Comparison of ENCODE assay signal across 18 mouse cellular contexts in genomic region chr11:82182401-82182800, GRCm38 (mm10).
"Had no signal": no experiment of that assay in that cellular context is flagged by ENCODE, and none has a peak within 500 bp of the region (broad histone marks: within the 10 kb centered on the region; RNA-seq: fewer than 3 reads in every experiment).

No protein-coding gene starts in this region.

- H3K36me3 ChIP-seq: midbrain, embryonic 10.5 days; midbrain, embryonic 12.5 days; neural tube, embryonic 13.5 days; neural tube, embryonic 15.5 days had no signal

- H3K9me3 ChIP-seq: midbrain, embryonic 10.5 days; midbrain, embryonic 12.5 days; neural tube, embryonic 13.5 days; neural tube, embryonic 15.5 days had no signal

- H3K4me2 ChIP-seq: lung, embryonic 14.5 days; midbrain, embryonic 12.5 days; neural tube, embryonic 13.5 days; neural tube, embryonic 15.5 days had no signal

- ATAC-seq: midbrain, embryonic 16.5 days had no signal

- H3K27ac ChIP-seq: midbrain, embryonic 10.5 days; midbrain, embryonic 12.5 days; neural tube, embryonic 13.5 days; neural tube, embryonic 15.5 days had no signal

- H3K9ac ChIP-seq: lung, embryonic 14.5 days; midbrain, embryonic 12.5 days; neural tube, embryonic 13.5 days; neural tube, embryonic 15.5 days had no signal

- H3K4me1 ChIP-seq: midbrain, embryonic 12.5 days; neural tube, embryonic 13.5 days had no signal

- DNase-seq: lung, embryonic 14.5 days; lung, postnatal 10 days; lung, postnatal 4 days; midbrain, embryonic 14.5 days; retina, postnatal 1 day; right cerebral cortex, adult 18-20 months; right cerebral cortex, postnatal 25 days; right cerebral cortex, postnatal 4 days; spleen, adult 18-20 months; thymus, adult 18-20 months; thymus, postnatal 14 days; thymus, postnatal 36 days had no signal

- H3K4me3 ChIP-seq: midbrain, embryonic 10.5 days; midbrain, embryonic 12.5 days; myocyte; neural tube, embryonic 13.5 days; neural tube, embryonic 15.5 days had no signal
